Mouse (Mus musculus): Measurements from ENCODE around the gene Slfn2.
A peak's percentile ranks its signal among the peaks of the same experiment; 100 is the strongest.
"Not testable (repeated sequence)": the region's sequence is repeated elsewhere in the genome, so short reads cannot be mapped to it uniquely, and the experiment has no call there.

Slfn2 gene

GRCm38 (mm10) chr11:83064946-83065345, at the start of gene Slfn2:
Gene Slfn2, plus strand, starts transcription at chr11:83065112.
- peak; percentile 45 to 61 for DNase-seq (ENCODE audit: low spot score in 2 of 2)

- DNase-seq (ENCODE audit: low spot score in 2 of 2): no peak
Observed at GRCm38 (mm10) chr11:83016093-83016492, 48.8 kb upstream of the Slfn2 start.

GRCm38 (mm10) chr11:83019561-83020519, 45.1 kb upstream of the Slfn2 start:
- DNase-seq (ENCODE audit: low spot score in 2 of 2): not testable (repeated sequence)

- peak; percentile 39 to 40 for DNase-seq (ENCODE audit: low spot score in 2 of 2)
Observed at GRCm38 (mm10) chr11:83020621-83021020, 44.3 kb upstream of the Slfn2 start, which contains the start of gene Slfn8. Gene Slfn8, minus strand, starts transcription at chr11:83020810.

GRCm38 (mm10) chr11:83038686-83039085, 26.2 kb upstream of the Slfn2 start:
- DNase-seq (ENCODE audit: low spot score in 2 of 2): not testable (repeated sequence)

GRCm38 (mm10) chr11:83039156-83039555, 25.8 kb upstream of the Slfn2 start:
- no peak for DNase-seq (ENCODE audit: low spot score in 2 of 2)

GRCm38 (mm10) chr11:83039796-83040195, 25.1 kb upstream of the Slfn2 start:
- no peak for DNase-seq (ENCODE audit: low spot score in 2 of 2)

GRCm38 (mm10) chr11:83040325-83040724, 24.6 kb upstream of the Slfn2 start:
- DNase-seq (ENCODE audit: low spot score in 2 of 2): peak; percentile 37 to 51

- DNase-seq (ENCODE audit: low spot score in 2 of 2): no peak
Observed at GRCm38 (mm10) chr11:83041000-83041399, 23.9 kb upstream of the Slfn2 start.

- no peak for DNase-seq (ENCODE audit: low spot score in 2 of 2)
Observed at GRCm38 (mm10) chr11:83043891-83044290, 21.0 kb upstream of the Slfn2 start.

- DNase-seq (ENCODE audit: low spot score in 2 of 2): no peak
Observed at GRCm38 (mm10) chr11:83045642-83046041, 19.3 kb upstream of the Slfn2 start.

GRCm38 (mm10) chr11:83057863-83058262, 7.0 kb upstream of the Slfn2 start:
- peak; percentile 53 to 68 for DNase-seq (ENCODE audit: low spot score in 2 of 2)

- DNase-seq (ENCODE audit: low spot score in 2 of 2): no peak
Observed at GRCm38 (mm10) chr11:83060412-83061020, 4.4 kb upstream of the Slfn2 start.

GRCm38 (mm10) chr11:83061806-83062205, 3.1 kb upstream of the Slfn2 start:
- no peak for DNase-seq (ENCODE audit: low spot score in 2 of 2)

GRCm38 (mm10) chr11:83063126-83063525, 1.8 kb upstream of the Slfn2 start:
- DNase-seq (ENCODE audit: low spot score in 2 of 2): no peak

- no peak for DNase-seq (ENCODE audit: low spot score in 2 of 2)
Observed at GRCm38 (mm10) chr11:83063941-83064349, 967 bp upstream of the Slfn2 start.

GRCm38 (mm10) chr11:83065441-83066344, 781 bp downstream of the Slfn2 start:
- DNase-seq (ENCODE audit: low spot score in 2 of 2): no peak

GRCm38 (mm10) chr11:83066640-83067531, 2.0 kb downstream of the Slfn2 start:
- DNase-seq (ENCODE audit: low spot score in 2 of 2): peak; percentile 70 to 75

- no peak for DNase-seq (ENCODE audit: low spot score in 2 of 2)
Observed at GRCm38 (mm10) chr11:83067982-83068694, 3.2 kb downstream of the Slfn2 start.
